Mouse (Mus musculus): ENCODE results near the gene Cwf19l1.
"Not testable (repeated sequence)": the region's sequence is repeated elsewhere in the genome, so short reads cannot be mapped to it uniquely, and the experiment has no call there.

Gene Cwf19l1

GRCm38 (mm10) chr19:44135960-44136485 is 347 bp upstream of the Cwf19l1 start:
- Histone ChIP-seq H3K36me3 (ENCODE audit: control insufficient read depth, insufficient read depth, low read length, poor library complexity, severe bottlenecking) (peaks cover 5% of the 10 kb centered on the region; the same call in 1 of the 2 replicates), H3K27me3 (ENCODE audit: control insufficient read depth, insufficient read depth, low read length, poor library complexity, severe bottlenecking) (no peaks in the 10 kb centered on the region)
- DNase-seq (ENCODE audit: low read depth, low spot score): no peak

GRCm38 (mm10) chr19:44132917-44133316 is 2.8 kb downstream of the Cwf19l1 start:
- no peak for DNase-seq (ENCODE audit: low read depth, low spot score)
- peaks cover 6% of the 10 kb centered on the region; the same call in 1 of the 2 replicates for H3K36me3 ChIP-seq (ENCODE audit: control insufficient read depth, insufficient read depth, low read length, poor library complexity, severe bottlenecking)

GRCm38 (mm10) chr19:44128560-44128959 is 7.1 kb downstream of the Cwf19l1 start:
- no peaks in the 10 kb centered on the region for H3K27me3 ChIP-seq (ENCODE audit: control insufficient read depth, insufficient read depth, low read length, poor library complexity, severe bottlenecking)
- no peak for DNase-seq (ENCODE audit: low read depth, low spot score)
- peaks cover 11% of the 10 kb centered on the region; the same call in 1 of the 2 replicates for H3K36me3 ChIP-seq (ENCODE audit: control insufficient read depth, insufficient read depth, low read length, poor library complexity, severe bottlenecking)

More at GRCm38 (mm10) chr19:44132917-44133316, 2.8 kb downstream of the Cwf19l1 start:
- no peaks in the 10 kb centered on the region for H3K27me3 ChIP-seq (ENCODE audit: control insufficient read depth, insufficient read depth, low read length, poor library complexity, severe bottlenecking)

- no peak for DNase-seq (ENCODE audit: low read depth, low spot score)
- Histone ChIP-seq H3K36me3 (ENCODE audit: control insufficient read depth, insufficient read depth, low read length, poor library complexity, severe bottlenecking) (peaks cover 15% of the 10 kb centered on the region; the same call in 1 of the 2 replicates), H3K27me3 (ENCODE audit: control insufficient read depth, insufficient read depth, low read length, poor library complexity, severe bottlenecking) (no peaks in the 10 kb centered on the region)
Observed at GRCm38 (mm10) chr19:44127729-44128497, 7.8 kb downstream of the Cwf19l1 start.

- DNase-seq (ENCODE audit: low read depth, low spot score): no peak
- H3K27me3 ChIP-seq (ENCODE audit: control insufficient read depth, insufficient read depth, low read length, poor library complexity, severe bottlenecking): no peaks in the 10 kb centered on the region
- peaks cover 10% of the 10 kb centered on the region for H3K36me3 ChIP-seq (ENCODE audit: control insufficient read depth, insufficient read depth, low read length, poor library complexity, severe bottlenecking)
Observed at GRCm38 (mm10) chr19:44121137-44121536, 14.5 kb downstream of the Cwf19l1 start.

- peaks cover 10% of the 10 kb centered on the region for H3K36me3 ChIP-seq (ENCODE audit: control insufficient read depth, insufficient read depth, low read length, poor library complexity, severe bottlenecking)
- DNase-seq (ENCODE audit: low read depth, low spot score); H3K27me3 ChIP-seq (ENCODE audit: control insufficient read depth, insufficient read depth, low read length, poor library complexity, severe bottlenecking): not testable (repeated sequence)
Observed at GRCm38 (mm10) chr19:44120686-44121085, 15.0 kb downstream of the Cwf19l1 start.

GRCm38 (mm10) chr19:44117793-44118192 is 17.9 kb downstream of the Cwf19l1 start:
- peak; percentile 66 for DNase-seq (ENCODE audit: low read depth, low spot score)
- peaks cover 5% of the 10 kb centered on the region for H3K36me3 ChIP-seq (ENCODE audit: control insufficient read depth, insufficient read depth, low read length, poor library complexity, severe bottlenecking)
- H3K27me3 ChIP-seq (ENCODE audit: control insufficient read depth, insufficient read depth, low read length, poor library complexity, severe bottlenecking): no peaks in the 10 kb centered on the region

GRCm38 (mm10) chr19:44111706-44112105 is 24.0 kb downstream of the Cwf19l1 start:
- peak; percentile 31 for DNase-seq (ENCODE audit: low read depth, low spot score)
- Histone ChIP-seq H3K27me3 (ENCODE audit: control insufficient read depth, insufficient read depth, low read length, poor library complexity, severe bottlenecking) (no peaks in the 10 kb centered on the region), H3K36me3 (ENCODE audit: control insufficient read depth, insufficient read depth, low read length, poor library complexity, severe bottlenecking) (peaks cover 7% of the 10 kb centered on the region)

- Histone ChIP-seq H3K27me3 (ENCODE audit: control insufficient read depth, insufficient read depth, low read length, poor library complexity, severe bottlenecking) (no peaks in the 10 kb centered on the region), H3K36me3 (ENCODE audit: control insufficient read depth, insufficient read depth, low read length, poor library complexity, severe bottlenecking) (peaks cover 7% of the 10 kb centered on the region)
Observed at GRCm38 (mm10) chr19:44110356-44110755, 25.3 kb downstream of the Cwf19l1 start.

GRCm38 (mm10) chr19:44108996-44109395 is 26.7 kb downstream of the Cwf19l1 start:
- Histone ChIP-seq H3K27me3 (ENCODE audit: control insufficient read depth, insufficient read depth, low read length, poor library complexity, severe bottlenecking) (no peaks in the 10 kb centered on the region), H3K36me3 (ENCODE audit: control insufficient read depth, insufficient read depth, low read length, poor library complexity, severe bottlenecking) (peaks cover 7% of the 10 kb centered on the region)
- DNase-seq (ENCODE audit: low read depth, low spot score): no peak

More at GRCm38 (mm10) chr19:44110356-44110755, 25.3 kb downstream of the Cwf19l1 start:
- no peak for DNase-seq (ENCODE audit: low read depth, low spot score)

GRCm38 (mm10) chr19:44107661-44108521 is 27.8 kb downstream of the Cwf19l1 start:
- Histone ChIP-seq H3K27me3 (ENCODE audit: control insufficient read depth, insufficient read depth, low read length, poor library complexity, severe bottlenecking) (no peaks in the 10 kb centered on the region), H3K36me3 (ENCODE audit: control insufficient read depth, insufficient read depth, low read length, poor library complexity, severe bottlenecking) (peaks cover 5% of the 10 kb centered on the region)
- no peak for DNase-seq (ENCODE audit: low read depth, low spot score)

GRCm38 (mm10) chr19:44106831-44107660 is 28.6 kb downstream of the Cwf19l1 start, which contains the start of gene Chuk:
Gene Chuk (minus strand): TSS chr19:44107480.
- peak; percentile 94 for DNase-seq (ENCODE audit: low read depth, low spot score)

GRCm38 (mm10) chr19:44104393-44104792 is 31.3 kb downstream of the Cwf19l1 start:
- Histone ChIP-seq H3K36me3 (ENCODE audit: control insufficient read depth, insufficient read depth, low read length, poor library complexity, severe bottlenecking) (peaks cover 4% of the 10 kb centered on the region), H3K27me3 (ENCODE audit: control insufficient read depth, insufficient read depth, low read length, poor library complexity, severe bottlenecking) (no peaks in the 10 kb centered on the region)
- DNase-seq (ENCODE audit: low read depth, low spot score): no peak

More at GRCm38 (mm10) chr19:44106831-44107660, 28.6 kb downstream of the Cwf19l1 start, which contains the start of gene Chuk:
- Histone ChIP-seq H3K27me3 (ENCODE audit: control insufficient read depth, insufficient read depth, low read length, poor library complexity, severe bottlenecking) (no peaks in the 10 kb centered on the region), H3K36me3 (ENCODE audit: control insufficient read depth, insufficient read depth, low read length, poor library complexity, severe bottlenecking) (peaks cover 4% of the 10 kb centered on the region)

GRCm38 (mm10) chr19:44103001-44103400 is 32.7 kb downstream of the Cwf19l1 start:
- DNase-seq (ENCODE audit: low read depth, low spot score): no peak
- H3K36me3 ChIP-seq (ENCODE audit: control insufficient read depth, insufficient read depth, low read length, poor library complexity, severe bottlenecking): peaks cover 4% of the 10 kb centered on the region
- no peaks in the 10 kb centered on the region for H3K27me3 ChIP-seq (ENCODE audit: control insufficient read depth, insufficient read depth, low read length, poor library complexity, severe bottlenecking)
